In genomic region chr1:165761522-165762305, GRCm38 (mm10) we compare ENCODE assay signal across 30 mouse cellular contexts. TPM values are rescaled to one million over a fixed set of nuclear protein-coding genes. Genes with fewer than 3 reads are reported as not detected.
DNase-seq lines count a peak whose midpoint lies in the region; ATAC-seq and TF ChIP-seq lines count a peak whose summit lies in the region.
"Had no signal": no experiment of that assay in that cellular context is flagged by ENCODE, and none has a peak within 500 bp of the region (broad histone marks: within the 10 kb centered on the region; RNA-seq: fewer than 3 reads in every experiment).

No protein-coding gene starts in this region.

- no peak for TF ChIP-seq EP300 in lung, postnatal 0 days (IDR thresholded peaks at IDR 0.05)

- H3K36me3 ChIP-seq in intestine, postnatal 0 days (ENCODE audit: control insufficient read depth, insufficient read depth) = no peaks in the 10 kb centered on the region
- H3K36me3 ChIP-seq in intestine, embryonic 16.5 days (ENCODE audit: control insufficient read depth, insufficient read depth, low read length) = no peaks in the 10 kb centered on the region
- H3K36me3 ChIP-seq in lung, postnatal 0 days (ENCODE audit: insufficient read depth, low read length) = no peaks in the 10 kb centered on the region
- H3K36me3 ChIP-seq: midbrain, embryonic 10.5 days; neural tube, embryonic 13.5 days had no signal

- no peak for ATAC-seq in intestine, postnatal 0 days
- ATAC-seq in intestine, embryonic 16.5 days = no peak
- no peak for ATAC-seq in lung, postnatal 0 days
- ATAC-seq: forebrain, embryonic 16.5 days; hindbrain, embryonic 16.5 days had no signal

- H3K4me2 ChIP-seq in intestine, postnatal 0 days (replicated peaks; ENCODE audit: low read depth) = no peak overlapping the region
- H3K4me2 ChIP-seq in intestine, embryonic 16.5 days (ENCODE audit: low read depth, low read length) = no peak overlapping the region
- no peak overlapping the region for H3K4me2 ChIP-seq in lung, postnatal 0 days (replicated peaks; ENCODE audit: low read depth, low read length)
- H3K4me2 ChIP-seq: neural tube, embryonic 13.5 days had no signal

- H3K4me3 ChIP-seq in intestine, postnatal 0 days (ENCODE audit: low read depth, low read length) = no peak overlapping the region
- no peak overlapping the region for H3K4me3 ChIP-seq in intestine, embryonic 16.5 days (ENCODE audit: low read length)
- H3K4me3 ChIP-seq in lung, postnatal 0 days (ENCODE audit: low read depth, low read length) = no peak overlapping the region
- no peak overlapping the region for H3K4me3 ChIP-seq in bone marrow macrophage, adult 2 months (ENCODE audit: insufficient read depth, low read length)
- H3K4me3 ChIP-seq: erythroblast, embryonic 14.5 days; gastrocnemius, adult 2 months; midbrain, embryonic 10.5 days; myocyte; neural tube, embryonic 13.5 days had no signal

- no peak for TF ChIP-seq POLR2A in bone marrow macrophage, adult 2 months (IDR thresholded peaks at IDR 0.05; ENCODE audit: borderline replicate concordance, low read depth, low read length)

- no peaks in the 10 kb centered on the region for H3K9me3 ChIP-seq in intestine, postnatal 0 days (ENCODE audit: control insufficient read depth)
- H3K9me3 ChIP-seq in intestine, embryonic 16.5 days (ENCODE audit: control insufficient read depth, low read length) = no peaks in the 10 kb centered on the region
- no peaks in the 10 kb centered on the region for H3K9me3 ChIP-seq in lung, postnatal 0 days (ENCODE audit: low read length)
- H3K9me3 ChIP-seq: midbrain, embryonic 10.5 days; neural tube, embryonic 13.5 days had no signal

- H3K9ac ChIP-seq in intestine, postnatal 0 days (ENCODE audit: low read depth, low read length) = no peak overlapping the region
- H3K9ac ChIP-seq in intestine, embryonic 16.5 days (ENCODE audit: low read depth, low read length) = no peak overlapping the region
- H3K9ac ChIP-seq in lung, postnatal 0 days (replicated peaks; ENCODE audit: low read depth) = no peak overlapping the region
- H3K9ac ChIP-seq: neural tube, embryonic 13.5 days had no signal

- no peak for DNase-seq in lung, postnatal 0 days (ENCODE audit: low spot score)
- DNase-seq in lung, postnatal 36 days = no peak
- DNase-seq in gastrocnemius, postnatal 36 days = no peak
- DNase-seq in left cerebral cortex, postnatal 4 days = no peak
- DNase-seq: adrenal gland, postnatal 10 days; B cell, adult 2 months; cerebellum, adult 11 months; cerebellum, adult 9-11 months; gastrocnemius, adult 2 months; heart, postnatal 14 days; kidney, adult 11 months; kidney, postnatal 36 days; layer of hippocampus, postnatal 36 days; liver; lung, adult 18-20 months; lung, postnatal 10 days; right cerebral cortex, postnatal 4 days; thymus, adult 2 months; thymus, postnatal 36 days had no signal

- H3K4me1 ChIP-seq in intestine, postnatal 0 days (replicated peaks; ENCODE audit: control insufficient read depth, insufficient read depth, low read length) = no peaks in the 10 kb centered on the region
- H3K4me1 ChIP-seq in intestine, embryonic 16.5 days (ENCODE audit: control insufficient read depth, insufficient read depth, low read length) = peaks cover 14% of the 10 kb centered on the region
- H3K4me1 ChIP-seq in lung, postnatal 0 days (ENCODE audit: insufficient read depth, low read depth, low read length) = no peaks in the 10 kb centered on the region; the same call in 1 of the 2 replicates
- peaks cover 18% of the 10 kb centered on the region for H3K4me1 ChIP-seq in bone marrow macrophage, adult 2 months (ENCODE audit: control insufficient read depth, insufficient read depth, low read length)

- H3K27me3 ChIP-seq in intestine, postnatal 0 days (replicated peaks; ENCODE audit: control insufficient read depth, insufficient read depth, low read length) = no peaks in the 10 kb centered on the region
- H3K27me3 ChIP-seq in intestine, embryonic 16.5 days (replicated peaks; ENCODE audit: control insufficient read depth, insufficient read depth, low read length) = no peaks in the 10 kb centered on the region
- H3K27me3 ChIP-seq in lung, postnatal 0 days (replicated peaks; ENCODE audit: insufficient read depth, low read length) = no peaks in the 10 kb centered on the region

- intact Hi-C loops in gastrocnemius, postnatal 36 days (cut with DNase I) = no loop called here
- intact Hi-C loops in left cerebral cortex, postnatal 4 days (cut with DNase I) = no loop called here

- H3K27ac ChIP-seq in intestine, postnatal 0 days (ENCODE audit: low read depth, low read length) = no peak overlapping the region
- H3K27ac ChIP-seq in intestine, embryonic 16.5 days (ENCODE audit: low read length) = no peak overlapping the region
- H3K27ac ChIP-seq in lung, postnatal 0 days (ENCODE audit: low read length) = no peak overlapping the region
- H3K27ac ChIP-seq in bone marrow macrophage, adult 2 months (ENCODE audit: insufficient read depth, low read depth, low read length) = peak overlapping the region; percentile 79
- H3K27ac ChIP-seq: gastrocnemius, adult 2 months; midbrain, embryonic 10.5 days; neural tube, embryonic 13.5 days had no signal

- WGBS in intestine, postnatal 0 days = 86% methylated on average over 3 of the region's 3 CpGs
- 81% methylated on average over 3 of the region's 3 CpGs for WGBS in intestine, embryonic 16.5 days
- WGBS in lung, postnatal 0 days = 80% methylated on average over 3 of the region's 3 CpGs

- TF ChIP-seq CTCF in intestine, postnatal 0 days (IDR thresholded peaks at IDR 0.05; ENCODE audit: low read depth) = peak; percentile 14; the same call in 1 of the 2 replicates
- peak; percentile 26; the same call in 1 of the 2 replicates for TF ChIP-seq CTCF in lung, postnatal 0 days (IDR thresholded peaks at IDR 0.05)
- no peak for TF ChIP-seq CTCF in bone marrow macrophage, adult 2 months (IDR thresholded peaks at IDR 0.05; ENCODE audit: low read depth, low read length)

RNA-seq across cellular contexts. Expression of gene Creg1, which starts 1.8 kb away (rescaled TPM):
- 195 and 201 TPM in 2 replicates for polyA plus RNA-seq in intestine, postnatal 0 days (2015; fragmentation: Nextera tagmentation; extraction: Ambion mirVana)
- 122 and 142 TPM in 2 replicates for polyA plus RNA-seq in intestine, embryonic 16.5 days (2015; fragmentation: Nextera tagmentation; extraction: Ambion mirVana)
- polyA plus RNA-seq in lung, postnatal 0 days (2015; fragmentation: Nextera tagmentation; extraction: Ambion mirVana) = 123 and 148 TPM in 2 replicates
- 889 and 906 TPM in 2 replicates for polyA plus RNA-seq in bone marrow macrophage, adult 2 months (2012; ENCODE audit: insufficient read depth, insufficient read length, missing spikeins)
- total RNA-seq in gastrocnemius, postnatal 36 days (2021) = 10 to 100 TPM; 47.7 to 55.7 TPM
- 10 to 100 TPM; 14.0 to 17.9 TPM for total RNA-seq in left cerebral cortex, postnatal 4 days (2021)

RNA-seq across cellular contexts. Expression of gene Cd247, which starts 26.8 kb away (rescaled TPM):
- 0.50 and 0.52 TPM in 2 replicates for polyA plus RNA-seq in intestine, postnatal 0 days (2015; fragmentation: Nextera tagmentation; extraction: Ambion mirVana)
- polyA plus RNA-seq in intestine, embryonic 16.5 days (2015; fragmentation: Nextera tagmentation; extraction: Ambion mirVana) = 0.21 and 0.51 TPM in 2 replicates
- polyA plus RNA-seq in lung, postnatal 0 days (2015; fragmentation: Nextera tagmentation; extraction: Ambion mirVana) = 1.3 and 1.5 TPM in 2 replicates
- polyA plus RNA-seq in bone marrow macrophage, adult 2 months (2012; ENCODE audit: insufficient read depth, insufficient read length, missing spikeins) = 0.53 TPM in 1 of 2 replicates, not detected in the other
- total RNA-seq in gastrocnemius, postnatal 36 days (2021) = 1 to 10 TPM in 1 of 2 experiments, under 1 TPM in 1; 0.67 to 2.3 TPM
- under 1 TPM in 1 of 2 experiments, not detected in 1; 0.28 TPM for total RNA-seq in left cerebral cortex, postnatal 4 days (2021)
- total RNA-seq: layer of hippocampus, postnatal 36 days; left cerebral cortex, postnatal 10 days; midbrain, postnatal 0 days had no signal
- polyA plus RNA-seq: myocyte had no signal

RNA-seq across cellular contexts. Expression of gene Rcsd1, which starts 52.2 kb away (rescaled TPM):
- polyA plus RNA-seq in intestine, postnatal 0 days (2015; fragmentation: Nextera tagmentation; extraction: Ambion mirVana) = 11.7 and 14.2 TPM in 2 replicates
- polyA plus RNA-seq in intestine, embryonic 16.5 days (2015; fragmentation: Nextera tagmentation; extraction: Ambion mirVana) = 28.7 and 32.4 TPM in 2 replicates
- 49.6 and 54.4 TPM in 2 replicates for polyA plus RNA-seq in lung, postnatal 0 days (2015; fragmentation: Nextera tagmentation; extraction: Ambion mirVana)
- polyA plus RNA-seq in bone marrow macrophage, adult 2 months (2012; ENCODE audit: insufficient read depth, insufficient read length, missing spikeins) = 59.7 and 60.3 TPM in 2 replicates
- 10 to 100 TPM; 96.2 to 99.4 TPM for total RNA-seq in gastrocnemius, postnatal 36 days (2021)
- 1 to 10 TPM; 5.3 to 5.4 TPM for total RNA-seq in left cerebral cortex, postnatal 4 days (2021)
